ENCODE assay signal across 12 mouse cellular contexts in the genomic region with DNA sequence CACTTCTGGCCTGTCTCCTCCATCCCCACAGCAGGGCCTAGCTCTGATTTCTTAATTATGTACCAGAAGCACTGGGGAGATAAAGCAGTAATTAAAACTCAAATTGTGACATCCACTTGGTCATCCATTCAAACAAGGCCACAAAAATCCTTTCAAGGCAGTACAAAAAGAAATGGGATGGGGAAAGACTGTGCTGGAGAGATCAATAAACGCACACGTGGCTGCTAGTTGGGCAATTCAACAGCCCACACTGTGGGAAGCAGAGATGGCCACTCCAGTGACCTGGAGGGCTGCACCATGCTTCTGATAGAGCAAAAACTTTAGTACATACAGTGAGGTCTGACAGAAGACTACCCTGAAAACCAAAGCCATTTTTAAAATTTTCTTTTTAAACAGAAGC. TPM values are rescaled to one million over a fixed set of nuclear protein-coding genes. Genes with fewer than 3 reads are reported as not detected.
DNase-seq lines count a peak whose midpoint lies in the region; ATAC-seq and TF ChIP-seq lines count a peak whose summit lies in the region.
"Had no signal": no experiment of that assay in that cellular context is flagged by ENCODE, and none has a peak within 500 bp of the region (broad histone marks: within the 10 kb centered on the region; RNA-seq: fewer than 3 reads in every experiment).

No protein-coding gene starts in this region.

- no peaks in the 10 kb centered on the region; the same call in 1 of the 2 replicates for H3K27me3 ChIP-seq in heart, embryonic 13.5 days (replicated peaks)
- H3K27me3 ChIP-seq in embryonic facial prominence, embryonic 15.5 days = no peaks in the 10 kb centered on the region
- H3K27me3 ChIP-seq in hindbrain, postnatal 0 days (ENCODE audit: insufficient read depth, low read length) = no peaks in the 10 kb centered on the region
- no peaks in the 10 kb centered on the region for H3K27me3 ChIP-seq in midbrain, embryonic 14.5 days (ENCODE audit: control insufficient read depth, insufficient read depth, low read length)

- intact Hi-C loops in heart, postnatal 25 days (cut with DNase I) = loop anchor here (5.0 kb wide), 1 partner anchor 113 kb away; the partner anchor contains the start of gene Bmp2k

- H3K4me3 ChIP-seq in heart, embryonic 13.5 days = 0 out of 2 replicates have a peak overlapping the region, but pooled peaks have one; percentile 79
- H3K4me3 ChIP-seq in embryonic facial prominence, embryonic 15.5 days (replicated peaks) = peak overlapping the region; percentile 74
- peak overlapping the region; percentile 66 for H3K4me3 ChIP-seq in hindbrain, postnatal 0 days (ENCODE audit: low read length)
- H3K4me3 ChIP-seq in midbrain, embryonic 14.5 days (replicated peaks; ENCODE audit: low read depth, low read length) = peak overlapping the region; percentile 72

- no peak for TF ChIP-seq CTCF in hindbrain, postnatal 0 days (IDR thresholded peaks at IDR 0.05; ENCODE audit: low read depth)

- ATAC-seq in heart, embryonic 13.5 days (ENCODE audit: extremely low read depth, insufficient number of reproducible peaks, low FRiP score, low TSS enrichment) = no peak
- ATAC-seq in embryonic facial prominence, embryonic 15.5 days (ENCODE audit: insufficient number of reproducible peaks, low FRiP score, low TSS enrichment, low read depth) = no peak
- no peak for ATAC-seq in hindbrain, postnatal 0 days
- no peak for ATAC-seq in midbrain, embryonic 14.5 days (ENCODE audit: low FRiP score, low TSS enrichment)

- peak overlapping the region; percentile 95; the same call in 1 of the 2 replicates for H3K4me2 ChIP-seq in heart, embryonic 13.5 days
- peak overlapping the region; percentile 66; the same call in 1 of the 2 replicates for H3K4me2 ChIP-seq in embryonic facial prominence, embryonic 15.5 days (replicated peaks)
- peak overlapping the region; percentile 59 for H3K4me2 ChIP-seq in hindbrain, postnatal 0 days (ENCODE audit: low read depth, low read length)
- H3K4me2 ChIP-seq in midbrain, embryonic 14.5 days (ENCODE audit: low read length) = peak overlapping the region; percentile 57

- no peak overlapping the region for H3K27ac ChIP-seq in heart, embryonic 13.5 days (replicated peaks)
- no peak overlapping the region for H3K27ac ChIP-seq in embryonic facial prominence, embryonic 15.5 days (replicated peaks)
- no peak overlapping the region for H3K27ac ChIP-seq in hindbrain, postnatal 0 days
- H3K27ac ChIP-seq in midbrain, embryonic 14.5 days (replicated peaks; ENCODE audit: low read depth, low read length) = no peak overlapping the region

- H3K9me3 ChIP-seq in heart, embryonic 13.5 days = no peaks in the 10 kb centered on the region
- no peaks in the 10 kb centered on the region for H3K9me3 ChIP-seq in embryonic facial prominence, embryonic 15.5 days (replicated peaks)
- no peaks in the 10 kb centered on the region for H3K9me3 ChIP-seq in hindbrain, postnatal 0 days (ENCODE audit: low read length)
- no peaks in the 10 kb centered on the region for H3K9me3 ChIP-seq in midbrain, embryonic 14.5 days (ENCODE audit: control insufficient read depth, low read length)

- H3K36me3 ChIP-seq in heart, embryonic 13.5 days = no peaks in the 10 kb centered on the region
- H3K36me3 ChIP-seq in embryonic facial prominence, embryonic 15.5 days = no peaks in the 10 kb centered on the region
- H3K36me3 ChIP-seq in hindbrain, postnatal 0 days (ENCODE audit: insufficient read depth, low read length) = no peaks in the 10 kb centered on the region
- peaks cover 23% of the 10 kb centered on the region for H3K36me3 ChIP-seq in midbrain, embryonic 14.5 days (ENCODE audit: control insufficient read depth, insufficient read depth, low read length)

- no peak overlapping the region for H3K9ac ChIP-seq in heart, embryonic 13.5 days
- no peak overlapping the region for H3K9ac ChIP-seq in embryonic facial prominence, embryonic 15.5 days
- H3K9ac ChIP-seq in hindbrain, postnatal 0 days (replicated peaks; ENCODE audit: low read length) = peak overlapping the region; percentile 68; the same call in 1 of the 2 replicates
- H3K9ac ChIP-seq in midbrain, embryonic 14.5 days (replicated peaks; ENCODE audit: low read length) = peak overlapping the region; percentile 86; the same call in 1 of the 2 replicates

- no peak for DNase-seq in heart, postnatal 25 days (ENCODE audit: low spot score)
- DNase-seq in hindbrain, postnatal 0 days (ENCODE audit: low spot score) = no peak
- DNase-seq in midbrain, embryonic 14.5 days = peak; percentile 15
- no peak for DNase-seq in cerebellum, postnatal 4 days (ENCODE audit: low spot score in 2 of 2)
- DNase-seq in thymus, postnatal 14 days = no peak
- no peak for DNase-seq in right cerebral cortex, adult 18-20 months
- DNase-seq: gastrocnemius, adult 2 months; heart, postnatal 10 days; kidney, postnatal 4 days; lung, postnatal 14 days had no signal

- 68% methylated on average over 2 of the region's 2 CpGs for WGBS in heart, embryonic 13.5 days
- WGBS in embryonic facial prominence, embryonic 15.5 days = 57% methylated on average over 2 of the region's 2 CpGs
- WGBS in hindbrain, postnatal 0 days = 19% methylated on average over 2 of the region's 2 CpGs
- WGBS in midbrain, embryonic 14.5 days = 29% methylated on average over 2 of the region's 2 CpGs

- peaks cover 11% of the 10 kb centered on the region for H3K4me1 ChIP-seq in heart, embryonic 13.5 days
- peaks cover 9% of the 10 kb centered on the region; the same call in 1 of the 2 replicates for H3K4me1 ChIP-seq in embryonic facial prominence, embryonic 15.5 days
- H3K4me1 ChIP-seq in hindbrain, postnatal 0 days (ENCODE audit: insufficient read depth, low read length) = 0 out of 2 replicates have a peak, but pooled peaks cover 12% of the 10 kb centered on the region
- H3K4me1 ChIP-seq in midbrain, embryonic 14.5 days (ENCODE audit: control insufficient read depth, insufficient read depth, low read length) = peaks cover 18% of the 10 kb centered on the region

RNA-seq across cellular contexts. Expression of gene Paqr3, which starts 1.3 kb away (rescaled TPM):
- 1.7 and 1.8 TPM in 2 replicates for polyA plus RNA-seq in heart, embryonic 13.5 days (2015; fragmentation: Nextera tagmentation; extraction: Ambion mirVana)
- total RNA-seq in heart, postnatal 25 days (2021) = 1 to 10 TPM; 2.3 to 2.8 TPM
- 5.1 and 5.4 TPM in 2 replicates for polyA plus RNA-seq in embryonic facial prominence, embryonic 15.5 days (2015; fragmentation: Nextera tagmentation; extraction: Ambion mirVana)
- total RNA-seq in hindbrain, postnatal 0 days (2014; rRNA removed) = 44.7 and 45.3 TPM in 2 replicates
- polyA plus RNA-seq in hindbrain, postnatal 0 days (2015; fragmentation: Nextera tagmentation; extraction: Ambion mirVana) = 9.8 and 11.6 TPM in 2 replicates
- polyA plus RNA-seq in midbrain, embryonic 14.5 days (2014; fragmentation: Nextera tagmentation; extraction: Ambion mirVana) = 25.8 and 26.9 TPM in 2 replicates

Comparison
In these comparisons a context has a peak if more than half of its experiments do, and no peak if none do; other contexts are left out.
1. H3K9ac ChIP-seq: peak in hindbrain, postnatal 0 days (single experiment) and midbrain, embryonic 14.5 days (single experiment); none in heart, embryonic 13.5 days (single experiment) and embryonic facial prominence, embryonic 15.5 days (single experiment).
2. Peak in every context shown above with its lines, with median percentiles within 50 percentile points of each other: H3K4me2 ChIP-seq and H3K4me3 ChIP-seq.